Mouse (Mus musculus) ovary, adult 10 weeks (tissue): ENCODE data around the gene Atpaf1. TPM values are rescaled to one million over a fixed set of nuclear protein-coding genes. Genes with fewer than 3 reads are reported as not detected.

Source experiments
- polyA plus RNA-seq: library from polyadenylated mRNA; stranded (reverse); fragments of 350-450 nt; fragmentation: Illumina TruSeq; extraction: RNeasy Lipid Tissue Mini Kit (QIAGEN cat#74804); gene quantifications from one replicate; pipeline ENCODE4 v1.2.3, GENCODE M21; 2014

Atpaf1 gene
- 144 TPM for polyA plus RNA-seq

GRCm38 (mm10) chr4:115784769-115785510 lies at the start of gene Atpaf1:
Gene Atpaf1 (plus strand): TSS chr4:115784812.

GRCm38 (mm10) chr4:115737551-115738041 lies 47.0 kb upstream of the Atpaf1 start, which contains the start of gene Efcab14:
Gene Efcab14 (plus strand): TSS chr4:115737744.

GRCm38 (mm10) chr4:115780918-115781317 lies 3.7 kb upstream of the Atpaf1 start, which contains the start of gene Tex38:
Gene Tex38 (minus strand): TSS chr4:115781018.

GRCm38 (mm10) chr4:115827888-115828571 lies 43.4 kb downstream of the Atpaf1 start, which contains the start of gene Mob3c:
Gene Mob3c (plus strand): TSS chr4:115828092.

GRCm38 (mm10) chr4:115838696-115839641 lies 54.4 kb downstream of the Atpaf1 start, which contains the start of gene Mknk1:
Gene Mknk1 (plus strand): TSS chr4:115839198.

Other genes starting within 250 kb of the Atpaf1 start
- not detected for gene Cyp4a31, start 221.2 kb upstream of the Atpaf1 start, polyA plus RNA-seq
- gene Cyp4a32, start 183.8 kb upstream of the Atpaf1 start, polyA plus RNA-seq, result not detected
- 6.5 TPM for gene Cyp4b1, start 137.1 kb upstream of the Atpaf1 start, polyA plus RNA-seq
- 122 TPM for gene Efcab14, start 47.1 kb upstream of the Atpaf1 start, polyA plus RNA-seq
- not detected for gene Tex38, start 3.8 kb upstream of the Atpaf1 start, polyA plus RNA-seq
- 10.7 TPM for gene Mob3c, start 43.3 kb downstream of the Atpaf1 start, polyA plus RNA-seq
- gene Mknk1, start 54.4 kb downstream of the Atpaf1 start, polyA plus RNA-seq, result 10.3 TPM
- gene Kncn, start 99.6 kb downstream of the Atpaf1 start, polyA plus RNA-seq, result not detected
- not detected for gene 6430628N08Rik, start 105.9 kb downstream of the Atpaf1 start, polyA plus RNA-seq
- gene Dmbx1, start 155.1 kb downstream of the Atpaf1 start, polyA plus RNA-seq, result 0.14 TPM
- 1.1 TPM for gene Faah, start 233.1 kb downstream of the Atpaf1 start, polyA plus RNA-seq